Mouse (Mus musculus) CH12.LX (cell line): ENCODE results near the gene Fam221b. TPM values are rescaled to one million over a fixed set of nuclear protein-coding genes. Genes with fewer than 3 reads are reported as not detected.

Source experiments
- DNase-seq: peaks from one replicate; pipeline ENCODE4 v3.0.0-alpha.2; 2013; ENCODE audit errors: extremely low read depth
- H3K27ac ChIP-seq: 2 replicates; pipeline ENCODE4 v1.5.1; 2012; ENCODE audit warnings: low read depth, mild to moderate bottlenecking, control low read depth, moderate library complexity; ENCODE audit not compliant: insufficient read depth
- H3K27me3 ChIP-seq: replicated peaks from 2 replicates; pipeline ENCODE3; 2012; ENCODE audit warnings: inconsistent platforms
- H3K36me3 ChIP-seq, 2 experiments: replicated peaks in 1 of 2; 2 replicates each; pipeline versions ENCODE3 to v1.6.1; 2012; ENCODE audit warnings: inconsistent platforms in 1 of 2, low read length in 1 of 2, mild to moderate bottlenecking in 1 of 2, mixed read lengths in 1 of 2, moderate library complexity in 1 of 2; ENCODE audit not compliant: control insufficient read depth in 1 of 2, insufficient read depth in 1 of 2
- H3K4me1 ChIP-seq, 2 experiments: 2 replicates each; pipeline ENCODE4 v1.6.1; 2012; ENCODE audit warnings: inconsistent platforms in 1 of 2, moderate library complexity in 1 of 2; ENCODE audit not compliant: insufficient read depth in 2 of 2, control insufficient read depth in 1 of 2
- H3K4me2 ChIP-seq: 2 replicates; pipeline ENCODE4 v1.6.1; 2012; ENCODE audit warnings: low read depth, mild to moderate bottlenecking, control low read depth; ENCODE audit not compliant: poor library complexity, insufficient read depth, severe bottlenecking
- H3K4me3 ChIP-seq, 3 experiments: fragments of 150-350 bp in 1 of 3; sonication (generic) in 1 of 3; replicated peaks in 1 of 3; 2 replicates each; pipeline versions ENCODE3 to v1.5.1; 2011 to 2012; ENCODE audit warnings: low read depth in 2 of 3, low read length in 2 of 3, mild to moderate bottlenecking in 2 of 3, moderate library complexity in 2 of 3, control low read depth in 1 of 3, improper control_type of control experiment in 1 of 3, inconsistent platforms in 1 of 3, mixed read lengths in 1 of 3; ENCODE audit not compliant: poor library complexity in 1 of 3
- H3K79me2 ChIP-seq: replicated peaks from 2 replicates; pipeline ENCODE4 v1.6.1; 2012; ENCODE audit warnings: mild to moderate bottlenecking, moderate library complexity; ENCODE audit not compliant: control insufficient read depth, poor library complexity, insufficient read depth, severe bottlenecking; ENCODE audit errors: extremely low read depth
- H3K9ac ChIP-seq: 2 replicates; pipeline ENCODE4 v1.6.1; 2012; ENCODE audit warnings: low read depth, mild to moderate bottlenecking, control low read depth, moderate library complexity; ENCODE audit not compliant: insufficient read depth
- H3K9me3 ChIP-seq: replicated peaks from 2 replicates; pipeline ENCODE3; 2012; ENCODE audit warnings: low read length, inconsistent platforms, mixed read lengths
- BHLHE40 ChIP-seq: IDR thresholded peaks from 2 replicates; pipeline ENCODE4 v1.6.1; 2011; ENCODE audit warnings: mild to moderate bottlenecking, low read depth, low read length, improper control_type of control experiment
- CHD2 ChIP-seq: IDR thresholded peaks from 2 replicates; pipeline ENCODE4 v1.6.1; 2011; ENCODE audit warnings: low read length, improper control_type of control experiment
- CTCF ChIP-seq, 2 experiments: IDR thresholded peaks in 1 of 2; conservative IDR thresholded peaks in 1 of 2; 2 replicates each; pipeline ENCODE4 v1.5.1; 2011 to 2012; ENCODE audit warnings: low read depth in 2 of 2, low read length in 2 of 2, improper control_type of control experiment in 1 of 2, inconsistent platforms in 1 of 2, mild to moderate bottlenecking in 1 of 2, moderate library complexity in 1 of 2
- E2F4 ChIP-seq: IDR thresholded peaks from 2 replicates; pipeline ENCODE4 v1.6.1; 2011; ENCODE audit warnings: low read depth, low read length, improper control_type of control experiment; ENCODE audit not compliant: insufficient replicate concordance
- ELF1 ChIP-seq: IDR thresholded peaks from 2 replicates; pipeline ENCODE4 v1.6.1; 2014; ENCODE audit warnings: low read depth, mild to moderate bottlenecking, inconsistent platforms, low read length, improper control_type of control experiment
- EP300 ChIP-seq: IDR thresholded peaks from 2 replicates; pipeline ENCODE4 v1.6.1; 2011; ENCODE audit warnings: low read length, improper control_type of control experiment
- ETS1 ChIP-seq: conservative IDR thresholded peaks from 2 replicates; pipeline ENCODE4 v1.6.1; 2012; ENCODE audit warnings: low read depth, mild to moderate bottlenecking, inconsistent platforms, low read length, improper control_type of control experiment, moderate library complexity
- GABPA ChIP-seq: IDR thresholded peaks from 2 replicates; pipeline ENCODE4 v1.6.1; 2012; ENCODE audit warnings: low read depth, low read length, improper control_type of control experiment, inconsistent platforms; ENCODE audit not compliant: insufficient replicate concordance
- HCFC1 ChIP-seq: IDR thresholded peaks from 2 replicates; pipeline ENCODE4 v1.6.1; 2012; ENCODE audit warnings: low read depth, mild to moderate bottlenecking, inconsistent platforms, low read length, improper control_type of control experiment
- JUN ChIP-seq: IDR thresholded peaks from 2 replicates; pipeline ENCODE4 v1.6.1; 2011; ENCODE audit warnings: low read depth, mild to moderate bottlenecking, low read length, improper control_type of control experiment, moderate library complexity; ENCODE audit not compliant: insufficient read depth
- MAFK ChIP-seq: IDR thresholded peaks from 2 replicates; pipeline ENCODE4 v1.6.1; 2011; ENCODE audit warnings: low read length, improper control_type of control experiment; ENCODE audit not compliant: insufficient replicate concordance
- MAX ChIP-seq: IDR thresholded peaks from 2 replicates; pipeline ENCODE4 v1.6.1; 2011; ENCODE audit warnings: low read length, improper control_type of control experiment
- MAZ ChIP-seq: IDR thresholded peaks from 2 replicates; pipeline ENCODE4 v1.6.1; 2012; ENCODE audit warnings: low read depth, mild to moderate bottlenecking, inconsistent platforms, low read length, improper control_type of control experiment, moderate library complexity
- MXI1 ChIP-seq: IDR thresholded peaks from 2 replicates; pipeline ENCODE4 v1.6.1; 2011; ENCODE audit warnings: mild to moderate bottlenecking, low read depth, low read length, improper control_type of control experiment
- PAX5 ChIP-seq: IDR thresholded peaks from 2 replicates; pipeline ENCODE4 v1.6.1; 2012; ENCODE audit warnings: low read length, inconsistent platforms, mixed read lengths
- POLR2A ChIP-seq: IDR thresholded peaks from 2 replicates; pipeline ENCODE4 v1.6.1; 2011; ENCODE audit warnings: low read depth, mild to moderate bottlenecking, improper control_type of control experiment, low read length
- POLR2AphosphoS2 ChIP-seq: IDR thresholded peaks from 2 replicates; pipeline ENCODE4 v1.6.1; 2011; ENCODE audit warnings: low read depth, low read length, improper control_type of control experiment
- RCOR1 ChIP-seq: conservative IDR thresholded peaks from 2 replicates; pipeline ENCODE4 v1.6.1; 2012; ENCODE audit warnings: low read depth, mild to moderate bottlenecking, inconsistent platforms, low read length, improper control_type of control experiment
- SIN3A ChIP-seq: IDR thresholded peaks from 2 replicates; pipeline ENCODE4 v1.6.1; 2012; ENCODE audit warnings: low read length, improper control_type of control experiment, inconsistent platforms
- TCF12 ChIP-seq: IDR thresholded peaks from 2 replicates; pipeline ENCODE4 v1.6.1; 2014; ENCODE audit warnings: low read depth, mild to moderate bottlenecking, inconsistent platforms, low read length, improper control_type of control experiment
- USF1 ChIP-seq: IDR thresholded peaks from 2 replicates; pipeline ENCODE4 v1.6.1; 2014; ENCODE audit warnings: low read depth, mild to moderate bottlenecking, inconsistent platforms, low read length, improper control_type of control experiment
- ZC3H11A ChIP-seq: IDR thresholded peaks from 2 replicates; pipeline ENCODE4 v1.6.1; 2012; ENCODE audit warnings: low read depth, mild to moderate bottlenecking, inconsistent platforms, low read length, improper control_type of control experiment
- ZMIZ1 ChIP-seq: IDR thresholded peaks from 2 replicates; pipeline ENCODE4 v1.6.1; 2012; ENCODE audit warnings: low read depth, mild to moderate bottlenecking, inconsistent platforms, low read length, improper control_type of control experiment
- dilution Hi-C: fragments of 300-500 bp; cut with MboI; formaldehyde crosslinking; loops from 2 replicates; pipeline ENCODE4 v1.14.3; 2020; ENCODE audit warnings: low sequenced_read_pairs; ENCODE audit not compliant: extremely low pct_unique_long_range_greater_than_20kb, extremely low pct_ligation_motif_present
- in situ Hi-C: fragments of 300-500 bp; cut with MboI; formaldehyde crosslinking; loops from 3 replicates; pipeline ENCODE4 v1.14.3; 2019; ENCODE audit warnings: low sequenced_read_pairs, low pct_ligation_motif_present, low pct_unique_long_range_greater_than_20kb, mixed read lengths
- polyA plus RNA-seq: library from polyadenylated mRNA; unstranded; fragments of >175 nt; gene quantifications from 2 replicates; pipeline ENCODE4 v1.2.1, GENCODE M21; 2012; ENCODE audit warnings: low read depth; ENCODE audit not compliant: insufficient read length
- total RNA-seq, 2 experiments: library from RNA; depleted of rRNA; stranded (reverse); fragments of 300-350 nt in 1 of 2; fragments of >200 nt in 1 of 2; gene quantifications; 2 replicates each; pipeline ENCODE4 v1.2.3; 2012 to 2014

Fam221b gene
- total and polyA plus RNA-seq, 3 experiments: 0.07 to 6.3 TPM; not detected in 1

GRCm38 (mm10) chr4:43705991-43706390 lies 37.0 kb upstream of the Fam221b start:
- in situ Hi-C loops: no loop called here
- no peaks in the 10 kb centered on the region for H3K4me1 ChIP-seq
- H3K9ac ChIP-seq: no peak overlapping the region
- no peak overlapping the region for H3K4me3 ChIP-seq
- TF ChIP-seq POLR2AphosphoS2 (no peak), ELF1 (no peak), BHLHE40 (no peak), ETS1 (no peak), ZC3H11A (no peak), USF1 (no peak), MXI1 (no peak), CTCF (conservative IDR thresholded peaks at IDR 0.05 in 1 of 2, IDR thresholded peaks at IDR 0.05 in 1 of 2; ENCODE audit: low read depth in 2 of 2, low read length in 2 of 2) (no peak), HCFC1 (no peak), E2F4 (no peak), MAFK (no peak), JUN (no peak), CHD2 (no peak), GABPA (no peak), RCOR1 (no peak), EP300 (no peak)
- H3K4me2 ChIP-seq: no peak overlapping the region
- H3K79me2 ChIP-seq: no peaks in the 10 kb centered on the region
- H3K36me3 ChIP-seq: no peaks in the 10 kb centered on the region
- H3K9me3 ChIP-seq: no peaks in the 10 kb centered on the region
- no peak overlapping the region for H3K27ac ChIP-seq
- H3K27me3 ChIP-seq: peaks cover 93% of the 10 kb centered on the region
- dilution Hi-C loops: no loop called here
- no peak for DNase-seq

- Histone ChIP-seq H3K27ac (no peak overlapping the region), H3K9ac (no peak overlapping the region), H3K9me3 (no peaks in the 10 kb centered on the region), H3K79me2 (no peaks in the 10 kb centered on the region), H3K4me3 (no peak overlapping the region), H3K36me3 (no peaks in the 10 kb centered on the region), H3K27me3 (peaks cover 94% of the 10 kb centered on the region), H3K4me1 (no peaks in the 10 kb centered on the region), H3K4me2 (no peak overlapping the region)
- in situ Hi-C loops: no loop called here
- dilution Hi-C loops: no loop called here
- DNase-seq: no peak
- TF ChIP-seq SIN3A: no peak
- TF ChIP-seq POLR2A: no peak
- no peak for TF ChIP-seq ZC3H11A
- no peak for TF ChIP-seq GABPA
- TF ChIP-seq ZMIZ1: no peak
- no peak for TF ChIP-seq TCF12
- TF ChIP-seq JUN: no peak
- TF ChIP-seq USF1: no peak
- no peak for TF ChIP-seq MAZ
- no peak for TF ChIP-seq EP300
- TF ChIP-seq ELF1: no peak
- no peak for TF ChIP-seq MAFK
- no peak for TF ChIP-seq MXI1
- TF ChIP-seq CTCF (conservative IDR thresholded peaks at IDR 0.05 in 1 of 2, IDR thresholded peaks at IDR 0.05 in 1 of 2; ENCODE audit: low read depth in 2 of 2, low read length in 2 of 2): no peak
- no peak for TF ChIP-seq E2F4
- no peak for TF ChIP-seq PAX5
- no peak for TF ChIP-seq MAX
Measured at GRCm38 (mm10) chr4:43703851-43704250, 34.9 kb upstream of the Fam221b start.
